Mouse (Mus musculus) retina, adult 2 months (tissue): Measurements from ENCODE around the gene Ttc21a.
A peak's percentile ranks its signal among the peaks of the same experiment; 100 is the strongest.

Experiments
- DNase-seq: peaks from one replicate; pipeline ENCODE4 v3.0.0-alpha.2; 2012; ENCODE audit warnings: low read depth, low spot score

Gene Ttc21a

GRCm38 (mm10) chr9:119941407-119941806 lies 4.0 kb downstream of the Ttc21a start:
- DNase-seq, result no peak

GRCm38 (mm10) chr9:119941861-119942260 lies 4.5 kb downstream of the Ttc21a start:
- no peak for DNase-seq

GRCm38 (mm10) chr9:119943326-119943725 lies 5.9 kb downstream of the Ttc21a start:
- no peak for DNase-seq

GRCm38 (mm10) chr9:119945173-119945900 lies 7.9 kb downstream of the Ttc21a start:
- no peak for DNase-seq

GRCm38 (mm10) chr9:119948804-119949203 lies 11.4 kb downstream of the Ttc21a start:
- DNase-seq, result no peak

GRCm38 (mm10) chr9:119950434-119950833 lies 13.0 kb downstream of the Ttc21a start:
- DNase-seq, result no peak

- no peak for DNase-seq
These were observed 14.0 kb downstream of the Ttc21a start for GRCm38 (mm10) chr9:119951388-119951787.

GRCm38 (mm10) chr9:119958835-119959234 lies 21.4 kb downstream of the Ttc21a start:
- DNase-seq, result no peak

- no peak for DNase-seq
These were observed 24.8 kb downstream of the Ttc21a start for GRCm38 (mm10) chr9:119962216-119962615.

- peak; percentile 32 for DNase-seq
These were observed 25.7 kb downstream of the Ttc21a start for GRCm38 (mm10) chr9:119962987-119963667.

GRCm38 (mm10) chr9:119964206-119964605 lies 26.8 kb downstream of the Ttc21a start:
- no peak for DNase-seq

GRCm38 (mm10) chr9:119965186-119965585 lies 27.8 kb downstream of the Ttc21a start:
- DNase-seq, result no peak

- no peak for DNase-seq
These were observed 29.0 kb downstream of the Ttc21a start for GRCm38 (mm10) chr9:119966221-119966910.

GRCm38 (mm10) chr9:119969811-119970210 lies 32.4 kb downstream of the Ttc21a start:
- DNase-seq, result no peak

GRCm38 (mm10) chr9:119970221-119970620 lies 32.8 kb downstream of the Ttc21a start:
- DNase-seq, result no peak

- no peak for DNase-seq
These were observed 33.6 kb downstream of the Ttc21a start for GRCm38 (mm10) chr9:119970763-119971656.

GRCm38 (mm10) chr9:119972166-119972565 lies 34.8 kb downstream of the Ttc21a start:
- no peak for DNase-seq

GRCm38 (mm10) chr9:119972582-119972981 lies 35.2 kb downstream of the Ttc21a start:
- no peak for DNase-seq

- DNase-seq, result no peak
These were observed 35.9 kb downstream of the Ttc21a start for GRCm38 (mm10) chr9:119973281-119973680.

- no peak for DNase-seq
These were observed 36.6 kb downstream of the Ttc21a start for GRCm38 (mm10) chr9:119973869-119974520.

GRCm38 (mm10) chr9:119974609-119975008 lies 37.2 kb downstream of the Ttc21a start:
- DNase-seq, result no peak
